Mouse (Mus musculus) adrenal gland, adult 18-20 months (tissue): Measurements from ENCODE around the gene Nfyb. TPM values are rescaled to one million over a fixed set of nuclear protein-coding genes. Genes with fewer than 3 reads are reported as not detected.
A peak's percentile ranks its signal among the peaks of the same experiment; 100 is the strongest.

Experiments used
- DNase-seq, 2 experiments: peaks; one replicate each; pipeline ENCODE4 v3.0.0; 2021 to 2022; ENCODE audit warnings: low spot score in 2 of 2
- long read RNA-seq, 2 experiments: library from polyadenylated mRNA; stranded (forward); transcript quantifications; one replicate each; pipeline ENCODE4 v2.0.0; 2021
- total RNA-seq, 2 experiments: library from RNA; stranded (reverse); gene quantifications; 1 replicate in 1 of 2; 2 replicates in 1 of 2; pipeline ENCODE4 v1.2.3; 2021

Nfyb gene
- total RNA-seq: 10 to 100 TPM; 15.7 to 17.5 TPM
- long read RNA-seq, experiment 1, transcript Nfyb-204 (8 exons, 2,554 nt): major isoform, 10 of 16 reads
- long read RNA-seq, experiment 1, partial matches to known transcripts: 0 of 16 reads
- long read RNA-seq, experiment 1, other reads (novel, unspliced or antisense): 6 of 16 reads
- long read RNA-seq, experiment 2, transcript Nfyb-204 (8 exons, 2,554 nt): major isoform, 26 of 40 reads
- long read RNA-seq, experiment 2, partial matches to known transcripts: 4 of 40 reads
- long read RNA-seq, experiment 2, other reads (novel, unspliced or antisense): 10 of 40 reads

- DNase-seq: peak; percentile 97 to 98
Measured at GRCm38 (mm10) chr10:82763840-82764631, at the start of gene Nfyb. Nfyb (minus strand) TSS chr10:82764144.

GRCm38 (mm10) chr10:82811855-82812431, 48.0 kb upstream of the Nfyb start:
- DNase-seq: peak; percentile 83 to 84

GRCm38 (mm10) chr10:82809352-82809751, 45.4 kb upstream of the Nfyb start:
- no peak for DNase-seq

- no peak for DNase-seq
Measured at GRCm38 (mm10) chr10:82808891-82809290, 44.9 kb upstream of the Nfyb start.

- DNase-seq: no peak
Measured at GRCm38 (mm10) chr10:82808155-82808554, 44.2 kb upstream of the Nfyb start.

- DNase-seq: no peak
Measured at GRCm38 (mm10) chr10:82807238-82807637, 43.3 kb upstream of the Nfyb start.

GRCm38 (mm10) chr10:82806414-82806813, 42.5 kb upstream of the Nfyb start:
- DNase-seq: no peak

- DNase-seq: no peak
Measured at GRCm38 (mm10) chr10:82805111-82805510, 41.2 kb upstream of the Nfyb start.

- DNase-seq: no peak
Measured at GRCm38 (mm10) chr10:82804396-82804795, 40.5 kb upstream of the Nfyb start.

GRCm38 (mm10) chr10:82800094-82800493, 36.1 kb upstream of the Nfyb start:
- no peak for DNase-seq

- DNase-seq: no peak
Measured at GRCm38 (mm10) chr10:82798312-82798933, 34.5 kb upstream of the Nfyb start.

- no peak for DNase-seq
Measured at GRCm38 (mm10) chr10:82797119-82797491, 33.2 kb upstream of the Nfyb start.

- DNase-seq: no peak
Measured at GRCm38 (mm10) chr10:82796471-82797118, 32.7 kb upstream of the Nfyb start.

GRCm38 (mm10) chr10:82795767-82796166, 31.8 kb upstream of the Nfyb start:
- no peak for DNase-seq

- peak; percentile 23 to 46 for DNase-seq
Measured at GRCm38 (mm10) chr10:82795071-82795731, 31.3 kb upstream of the Nfyb start.

GRCm38 (mm10) chr10:82792311-82792710, 28.4 kb upstream of the Nfyb start:
- DNase-seq: no peak

GRCm38 (mm10) chr10:82791713-82792112, 27.8 kb upstream of the Nfyb start:
- no peak for DNase-seq

GRCm38 (mm10) chr10:82790504-82790903, 26.6 kb upstream of the Nfyb start:
- DNase-seq: no peak

- no peak for DNase-seq
Measured at GRCm38 (mm10) chr10:82789181-82789580, 25.2 kb upstream of the Nfyb start.

GRCm38 (mm10) chr10:82782472-82782871, 18.5 kb upstream of the Nfyb start:
- DNase-seq: no peak

- no peak for DNase-seq
Measured at GRCm38 (mm10) chr10:82780816-82781215, 16.9 kb upstream of the Nfyb start.
